Mouse (Mus musculus): ENCODE measurements around the gene Olfr131. TPM values are rescaled to one million over a fixed set of nuclear protein-coding genes. Genes with fewer than 3 reads are reported as not detected.
"Not testable (repeated sequence)": the region's sequence is repeated elsewhere in the genome, so short reads cannot be mapped to it uniquely, and the experiment has no call there.

Gene Olfr131
- total RNA-seq (2012; rRNA removed) = not detected in 2 replicates
- polyA plus RNA-seq (2012; ENCODE audit: insufficient read depth in 1 of 2, insufficient read length in 2 of 2, low read depth in 1 of 2, low replicate concordance in 2 of 2, missing spikeins in 1 of 2) = not detected

DNA sequence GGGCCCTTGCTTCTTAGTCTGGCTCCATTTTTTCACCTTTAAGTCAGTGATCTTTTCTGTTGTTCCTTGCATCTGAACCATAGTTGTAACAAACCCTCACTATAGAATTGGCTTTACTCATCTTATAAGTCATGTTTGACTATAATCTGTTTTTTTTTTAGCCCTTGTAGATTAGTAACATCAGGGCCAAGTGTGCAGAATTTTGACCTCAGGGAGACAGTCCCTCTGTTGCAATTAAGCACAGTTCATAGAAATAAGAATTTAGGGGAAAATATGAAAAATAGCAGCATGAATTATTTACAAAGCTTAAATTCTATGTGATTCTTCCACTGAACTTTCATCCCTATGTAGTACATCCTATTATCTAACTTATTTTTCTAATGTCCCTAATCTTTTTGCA, at the start of gene Olfr131:
Olfr131 (minus strand) TSS at position 101 of the 400 bp plus-strand sequence.
- H3K9me3 ChIP-seq (replicated peaks; ENCODE audit: insufficient read depth, low read length) = no peaks in the 10 kb centered on the region
- H3K79me2 ChIP-seq (ENCODE audit: control insufficient read depth, insufficient read depth, low read length, poor library complexity) = no peaks in the 10 kb centered on the region
- H3K27me3 ChIP-seq (ENCODE audit: control insufficient read depth in 1 of 2, insufficient read depth in 2 of 2, low read length in 2 of 2) = no peaks in the 10 kb centered on the region
- H3K4me1 ChIP-seq (ENCODE audit: control insufficient read depth in 1 of 2, insufficient read depth in 2 of 2, low read length in 2 of 2) = no peaks in the 10 kb centered on the region
- no peak within 1 kb of the TSS for H3K9ac ChIP-seq (ENCODE audit: control insufficient read depth, low read depth, low read length, poor library complexity, severe bottlenecking)
- no peak for TF ChIP-seq RCOR1 (IDR thresholded peaks at IDR 0.05; ENCODE audit: low read depth, low read length)
- no peak for TF ChIP-seq USF2 (IDR thresholded peaks at IDR 0.05; ENCODE audit: borderline replicate concordance in 1 of 2, insufficient read depth in 1 of 2, low read depth in 1 of 2, low read length in 2 of 2)
- TF ChIP-seq MEF2A (IDR thresholded peaks at IDR 0.05; ENCODE audit: extremely low read depth, insufficient replicate concordance, low read depth, low read length, poor library complexity, severe bottlenecking) = no peak
- TF ChIP-seq RAD21 (IDR thresholded peaks at IDR 0.05; ENCODE audit: low read depth, low read length) = no peak
- no peak for TF ChIP-seq MAZ (IDR thresholded peaks at IDR 0.05; ENCODE audit: low read depth, low read length)
- no peak for TF ChIP-seq BHLHE40 (IDR thresholded peaks at IDR 0.05; ENCODE audit: borderline replicate concordance, low read depth, low read length)
- no peak for TF ChIP-seq CHD1 (IDR thresholded peaks at IDR 0.05; ENCODE audit: low read depth, low read length)
- no peak for TF ChIP-seq NRF1 (IDR thresholded peaks at IDR 0.05; ENCODE audit: insufficient read depth, low read depth, low read length, poor library complexity, severe bottlenecking)
- no peak for TF ChIP-seq MYC (IDR thresholded peaks at IDR 0.05; ENCODE audit: low read depth, low read length)
- DNase-seq (ENCODE audit: low read depth, low spot score) = no peak
- no peak within 1 kb of the TSS for H3K27ac ChIP-seq (ENCODE audit: control insufficient read depth, low read depth, low read length)
- H3K4me3 ChIP-seq (ENCODE audit: control insufficient read depth in 1 of 2, insufficient read depth in 1 of 2, low read depth in 2 of 2, low read length in 2 of 2) = no peak within 1 kb of the TSS
- no peaks in the 10 kb centered on the region for H3K36me3 ChIP-seq (ENCODE audit: control insufficient read depth in 1 of 2, insufficient read depth in 2 of 2, low read length in 2 of 2)

DNA sequence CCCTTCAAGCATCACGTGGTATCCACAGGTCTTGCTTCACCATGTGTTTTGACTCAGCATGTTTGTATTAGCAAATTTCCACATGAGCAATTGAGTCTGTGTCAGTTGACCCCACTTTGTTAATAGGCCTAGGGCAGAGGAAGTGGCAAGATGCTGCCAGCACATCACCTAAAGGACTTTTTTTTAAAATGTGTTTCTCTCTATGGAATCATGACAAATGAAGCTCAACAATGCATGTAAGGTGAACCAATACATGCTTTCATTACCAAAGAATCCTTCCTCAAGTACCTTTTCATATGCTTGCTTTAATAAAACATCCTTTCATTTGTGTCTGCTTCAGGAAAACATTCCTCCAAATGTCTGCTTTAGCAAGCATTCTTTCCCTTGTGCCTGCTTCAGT, 45.9 kb upstream of the Olfr131 start, which contains the start of gene Olfr132:
Olfr132 (minus strand) TSS at position 101 of the 400 bp plus-strand sequence.
- Histone ChIP-seq H3K36me3 (ENCODE audit: control insufficient read depth in 1 of 2, insufficient read depth in 2 of 2, low read length in 2 of 2) (no peaks in the 10 kb centered on the region), H3K4me1 (ENCODE audit: control insufficient read depth in 1 of 2, insufficient read depth in 2 of 2, low read length in 2 of 2) (no peaks in the 10 kb centered on the region), H3K9me3 (replicated peaks; ENCODE audit: insufficient read depth, low read length) (no peaks in the 10 kb centered on the region), H3K79me2 (ENCODE audit: control insufficient read depth, insufficient read depth, low read length, poor library complexity) (no peaks in the 10 kb centered on the region), H3K27me3 (ENCODE audit: control insufficient read depth in 1 of 2, insufficient read depth in 2 of 2, low read length in 2 of 2) (no peaks in the 10 kb centered on the region), H3K27ac (ENCODE audit: control insufficient read depth, low read depth, low read length) (no peak within 1 kb of the TSS), H3K4me3 (ENCODE audit: control insufficient read depth in 1 of 2, insufficient read depth in 1 of 2, low read depth in 2 of 2, low read length in 2 of 2) (no peak within 1 kb of the TSS), H3K9ac (ENCODE audit: control insufficient read depth, low read depth, low read length, poor library complexity, severe bottlenecking) (no peak within 1 kb of the TSS)
- no peak for DNase-seq (ENCODE audit: low read depth, low spot score)
- TF ChIP-seq NRF1 (IDR thresholded peaks at IDR 0.05; ENCODE audit: insufficient read depth, low read depth, low read length, poor library complexity, severe bottlenecking) (no peak), HCFC1 (IDR thresholded peaks at IDR 0.05; ENCODE audit: low read depth, low read length) (no peak), CHD2 (IDR thresholded peaks at IDR 0.05; ENCODE audit: low read length) (no peak), ZNF384 (IDR thresholded peaks at IDR 0.05; ENCODE audit: low read depth, low read length) (no peak), ZMIZ1 (IDR thresholded peaks at IDR 0.05; ENCODE audit: low read depth, low read length) (no peak)

GRCm38 (mm10) chr17:38125371-38125770, 36.9 kb upstream of the Olfr131 start:
- not testable (repeated sequence) for DNase-seq (ENCODE audit: low read depth, low spot score)

DNA sequence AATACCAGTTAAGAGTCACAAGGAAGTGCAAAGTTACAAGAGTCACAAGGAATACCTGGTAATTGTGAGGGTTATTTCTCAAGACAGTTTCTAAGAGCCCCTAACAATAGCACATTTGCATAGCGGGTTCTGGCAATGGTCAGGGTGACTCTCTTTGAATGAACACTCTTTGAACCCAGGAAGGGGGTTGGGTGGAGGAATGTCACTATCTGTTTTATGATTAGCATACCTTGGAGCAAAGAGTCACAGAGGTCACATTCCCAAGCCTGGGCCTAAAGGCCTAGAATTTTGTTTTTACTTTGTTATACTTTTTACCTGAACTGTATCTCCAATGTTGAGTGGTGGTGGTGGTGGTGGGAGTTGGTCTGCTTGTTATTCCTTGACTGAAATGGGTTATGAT, 35.7 kb upstream of the Olfr131 start:
- H3K9me3 ChIP-seq (replicated peaks; ENCODE audit: insufficient read depth, low read length); H3K36me3 ChIP-seq (ENCODE audit: control insufficient read depth in 1 of 2, insufficient read depth in 2 of 2, low read length in 2 of 2); DNase-seq (ENCODE audit: low read depth, low spot score); H3K79me2 ChIP-seq (ENCODE audit: control insufficient read depth, insufficient read depth, low read length, poor library complexity); H3K27ac ChIP-seq (ENCODE audit: control insufficient read depth, low read depth, low read length); H3K27me3 ChIP-seq (ENCODE audit: control insufficient read depth in 1 of 2, insufficient read depth in 2 of 2, low read length in 2 of 2); H3K4me1 ChIP-seq (ENCODE audit: control insufficient read depth in 1 of 2, insufficient read depth in 2 of 2, low read length in 2 of 2); H3K9ac ChIP-seq (ENCODE audit: control insufficient read depth, low read depth, low read length, poor library complexity, severe bottlenecking); H3K4me3 ChIP-seq (ENCODE audit: control insufficient read depth in 1 of 2, insufficient read depth in 1 of 2, low read depth in 2 of 2, low read length in 2 of 2): not testable (repeated sequence)

More at GRCm38 (mm10) chr17:38125371-38125770, 36.9 kb upstream of the Olfr131 start:
- not testable (repeated sequence) for H3K9ac ChIP-seq (ENCODE audit: control insufficient read depth, low read depth, low read length, poor library complexity, severe bottlenecking); H3K79me2 ChIP-seq (ENCODE audit: control insufficient read depth, insufficient read depth, low read length, poor library complexity); H3K4me1 ChIP-seq (ENCODE audit: control insufficient read depth in 1 of 2, insufficient read depth in 2 of 2, low read length in 2 of 2); H3K27me3 ChIP-seq (ENCODE audit: control insufficient read depth in 1 of 2, insufficient read depth in 2 of 2, low read length in 2 of 2); H3K9me3 ChIP-seq (replicated peaks; ENCODE audit: insufficient read depth, low read length); H3K27ac ChIP-seq (ENCODE audit: control insufficient read depth, low read depth, low read length); H3K36me3 ChIP-seq (ENCODE audit: control insufficient read depth in 1 of 2, insufficient read depth in 2 of 2, low read length in 2 of 2); H3K4me3 ChIP-seq (ENCODE audit: control insufficient read depth in 1 of 2, insufficient read depth in 1 of 2, low read depth in 2 of 2, low read length in 2 of 2)

Data from MEL (cell line).